Mouse (Mus musculus) testis, adult 2 months (tissue): ENCODE data around the gene Cdc123. TPM values are rescaled to one million over a fixed set of nuclear protein-coding genes. Genes with fewer than 3 reads are reported as not detected.

Experiments
- H3K27ac ChIP-seq: fragments of 200-500 bp; 2 replicates; pipeline ENCODE4 v1.5.1; 2012; ENCODE audit warnings: low read depth, low read length; ENCODE audit not compliant: control insufficient read depth, insufficient read depth
- H3K27me3 ChIP-seq: fragments of 200-500 bp; 2 replicates; pipeline ENCODE4 v1.6.1; 2012; ENCODE audit warnings: mild to moderate bottlenecking, low read length, moderate library complexity; ENCODE audit not compliant: control insufficient read depth, insufficient read depth
- H3K36me3 ChIP-seq: fragments of 200-500 bp; 2 replicates; pipeline ENCODE4 v1.6.1; 2012; ENCODE audit warnings: mild to moderate bottlenecking, low read length; ENCODE audit not compliant: control insufficient read depth, insufficient read depth
- H3K4me1 ChIP-seq: fragments of 200-500 bp; 2 replicates; pipeline ENCODE4 v1.6.1; 2012; ENCODE audit warnings: low read length; ENCODE audit not compliant: control insufficient read depth, insufficient read depth
- H3K4me3 ChIP-seq: fragments of 200-500 bp; 2 replicates; pipeline ENCODE4 v1.5.1; 2012; ENCODE audit warnings: low read depth, mild to moderate bottlenecking, low read length, moderate library complexity, mixed read lengths; ENCODE audit not compliant: control insufficient read depth
- CTCF ChIP-seq: fragments of 200-500 bp; IDR thresholded peaks from 2 replicates; pipeline ENCODE4 v1.5.1; 2012; ENCODE audit warnings: low read depth, mild to moderate bottlenecking, inconsistent platforms, low read length, moderate library complexity; ENCODE audit not compliant: control insufficient read depth, insufficient read depth, insufficient replicate concordance
- POLR2A ChIP-seq: fragments of 200-500 bp; IDR thresholded peaks from 2 replicates; pipeline ENCODE4 v1.6.1; 2012; ENCODE audit warnings: low read depth, mild to moderate bottlenecking, inconsistent platforms, low read length, moderate library complexity; ENCODE audit not compliant: control insufficient read depth
- polyA plus RNA-seq: library from polyadenylated mRNA; depleted of rRNA; stranded (reverse); fragments of >200 nt; gene quantifications from 2 replicates; pipeline ENCODE4 v1.2.3, GENCODE M21; 2012; rRNA removed

Gene Cdc123
- polyA plus RNA-seq: 65.4 and 79.7 TPM in 2 replicates

- H3K27me3 ChIP-seq: no peaks in the 10 kb centered on the region
- peak within 1 kb of the TSS; percentile 90 for H3K4me3 ChIP-seq
- TF ChIP-seq CTCF (peak; percentile 63; the same call in 1 of the 2 replicates), POLR2A (no peak; the same call in none of the 2 replicates)
- peak within 1 kb of the TSS; percentile 92 for H3K27ac ChIP-seq
- no peaks in the 10 kb centered on the region; the same call in 1 of the 2 replicates for H3K36me3 ChIP-seq
- no peaks in the 10 kb centered on the region for H3K4me1 ChIP-seq
These were observed at the start of gene Cdc123, which contains the start of gene Nudt5 for GRCm38 (mm10) chr2:5844873-5845631. TSS of gene Cdc123 (minus strand) at chr2:5845164. TSS of gene Nudt5 (plus strand) at chr2:5845019.

- Histone ChIP-seq H3K4me1 (peaks cover 2% of the 10 kb centered on the region; the same call in 1 of the 2 replicates), H3K4me3 (peak overlapping the region; percentile 62), H3K36me3 (peaks cover 5% of the 10 kb centered on the region; the same call in 1 of the 2 replicates), H3K27me3 (no peaks in the 10 kb centered on the region), H3K27ac (0 out of 2 replicates have a peak overlapping the region, but pooled peaks have one; percentile 36)
- TF ChIP-seq POLR2A (no peak), CTCF (no peak)
These were observed 49.3 kb upstream of the Cdc123 start for GRCm38 (mm10) chr2:5894296-5894695.

- H3K4me1 ChIP-seq: no peaks in the 10 kb centered on the region
- no peaks in the 10 kb centered on the region for H3K27me3 ChIP-seq
- peaks cover 5% of the 10 kb centered on the region for H3K36me3 ChIP-seq
- no peak overlapping the region for H3K27ac ChIP-seq
- TF ChIP-seq POLR2A (no peak), CTCF (no peak)
- H3K4me3 ChIP-seq: no peak overlapping the region
These were observed 44.4 kb upstream of the Cdc123 start for GRCm38 (mm10) chr2:5889412-5889811.

GRCm38 (mm10) chr2:5888865-5889264, 43.9 kb upstream of the Cdc123 start:
- H3K27ac ChIP-seq: no peak overlapping the region
- no peak for TF ChIP-seq CTCF
- no peak for TF ChIP-seq POLR2A
- no peaks in the 10 kb centered on the region for H3K4me1 ChIP-seq
- H3K4me3 ChIP-seq: no peak overlapping the region
- H3K36me3 ChIP-seq: peaks cover 5% of the 10 kb centered on the region
- H3K27me3 ChIP-seq: no peaks in the 10 kb centered on the region

- H3K36me3 ChIP-seq: no peaks in the 10 kb centered on the region; the same call in none of the 2 replicates
These were observed 32.5 kb upstream of the Cdc123 start for GRCm38 (mm10) chr2:5877446-5877845.

GRCm38 (mm10) chr2:5869746-5870145, 24.8 kb upstream of the Cdc123 start:
- Histone ChIP-seq H3K27me3 (no peaks in the 10 kb centered on the region), H3K36me3 (peaks cover 2% of the 10 kb centered on the region; the same call in 1 of the 2 replicates), H3K4me1 (no peaks in the 10 kb centered on the region), H3K4me3 (no peak overlapping the region), H3K27ac (no peak overlapping the region)
- TF ChIP-seq CTCF (no peak), POLR2A (no peak)

More at GRCm38 (mm10) chr2:5877446-5877845, 32.5 kb upstream of the Cdc123 start:
- Histone ChIP-seq H3K27ac (no peak overlapping the region), H3K4me3 (no peak overlapping the region), H3K27me3 (no peaks in the 10 kb centered on the region), H3K4me1 (no peaks in the 10 kb centered on the region)
- TF ChIP-seq POLR2A: no peak
- TF ChIP-seq CTCF: no peak

GRCm38 (mm10) chr2:5867681-5868080, 22.7 kb upstream of the Cdc123 start:
- Histone ChIP-seq H3K27ac (no peak overlapping the region), H3K27me3 (no peaks in the 10 kb centered on the region), H3K36me3 (peaks cover 2% of the 10 kb centered on the region; the same call in 1 of the 2 replicates), H3K4me3 (no peak overlapping the region), H3K4me1 (no peaks in the 10 kb centered on the region)
- no peak for TF ChIP-seq CTCF

- Histone ChIP-seq H3K27ac (no peak within 1 kb of the TSS), H3K27me3 (no peaks in the 10 kb centered on the region), H3K36me3 (no peaks in the 10 kb centered on the region; the same call in 1 of the 2 replicates), H3K4me3 (no peak within 1 kb of the TSS), H3K4me1 (no peaks in the 10 kb centered on the region)
- TF ChIP-seq POLR2A (no peak), CTCF (no peak)
These were observed 17.9 kb upstream of the Cdc123 start, which contains the start of gene Gm13199 for GRCm38 (mm10) chr2:5862834-5863233. TSS of gene Gm13199 (minus strand) at chr2:5862934.
